Mouse (Mus musculus): ENCODE measurements around the gene Pex11a. TPM values are rescaled to one million over a fixed set of nuclear protein-coding genes. Genes with fewer than 3 reads are reported as not detected.

The Pex11a gene
- polyA plus RNA-seq, 1 experiment from 2014 or later, result 11.3 TPM

Other genes with a start within 250 kb of the Pex11a start
- not detected in 2 replicates for gene Rhcg, start 125.5 kb downstream of the Pex11a start, polyA plus RNA-seq (2016; fragmentation: Nextera tagmentation; extraction: Ambion mirVana)
- 19.7 and 20.3 TPM in 2 replicates for gene Ticrr, start 82.9 kb downstream of the Pex11a start, polyA plus RNA-seq (2016; fragmentation: Nextera tagmentation; extraction: Ambion mirVana)
- 7.2 and 8.5 TPM in 2 replicates for gene Kif7, start 27.4 kb downstream of the Pex11a start, polyA plus RNA-seq (2016; fragmentation: Nextera tagmentation; extraction: Ambion mirVana)
- gene Plin1, start 10.2 kb downstream of the Pex11a start, polyA plus RNA-seq (2016; fragmentation: Nextera tagmentation; extraction: Ambion mirVana), result not detected in 2 replicates
- gene Wdr93, start within 50 bp of the Pex11a start, polyA plus RNA-seq (2016; fragmentation: Nextera tagmentation; extraction: Ambion mirVana), result 0.19 and 0.35 TPM in 2 replicates
- not detected in 2 replicates for gene Mesp1, start 50.7 kb upstream of the Pex11a start, polyA plus RNA-seq (2016; fragmentation: Nextera tagmentation; extraction: Ambion mirVana)
- gene Mesp2, start 67.6 kb upstream of the Pex11a start, polyA plus RNA-seq (2016; fragmentation: Nextera tagmentation; extraction: Ambion mirVana), result 0.21 TPM in 1 of 2 replicates, not detected in the other
- 8.1 and 9.7 TPM in 2 replicates for gene Anpep, start 117.9 kb upstream of the Pex11a start, polyA plus RNA-seq (2016; fragmentation: Nextera tagmentation; extraction: Ambion mirVana)
- 41.7 and 44.4 TPM in 2 replicates for gene Ap3s2, start 177.5 kb upstream of the Pex11a start, polyA plus RNA-seq (2016; fragmentation: Nextera tagmentation; extraction: Ambion mirVana)
- gene Arpin, start 192.2 kb upstream of the Pex11a start, polyA plus RNA-seq (2016; fragmentation: Nextera tagmentation; extraction: Ambion mirVana), result 14.3 and 16.1 TPM in 2 replicates